Mouse (Mus musculus) urinary bladder, postnatal 36 days (tissue): ENCODE measurements around the gene Helz.
"Not testable (repeated sequence)": the region's sequence is repeated elsewhere in the genome, so short reads cannot be mapped to it uniquely, and the experiment has no call there.

Experiments
- DNase-seq, 2 experiments: peaks; one replicate each; pipeline ENCODE4 v3.0.0; 2022; ENCODE audit warnings: low spot score in 2 of 2, mixed read lengths in 1 of 2

Gene Helz

DNA sequence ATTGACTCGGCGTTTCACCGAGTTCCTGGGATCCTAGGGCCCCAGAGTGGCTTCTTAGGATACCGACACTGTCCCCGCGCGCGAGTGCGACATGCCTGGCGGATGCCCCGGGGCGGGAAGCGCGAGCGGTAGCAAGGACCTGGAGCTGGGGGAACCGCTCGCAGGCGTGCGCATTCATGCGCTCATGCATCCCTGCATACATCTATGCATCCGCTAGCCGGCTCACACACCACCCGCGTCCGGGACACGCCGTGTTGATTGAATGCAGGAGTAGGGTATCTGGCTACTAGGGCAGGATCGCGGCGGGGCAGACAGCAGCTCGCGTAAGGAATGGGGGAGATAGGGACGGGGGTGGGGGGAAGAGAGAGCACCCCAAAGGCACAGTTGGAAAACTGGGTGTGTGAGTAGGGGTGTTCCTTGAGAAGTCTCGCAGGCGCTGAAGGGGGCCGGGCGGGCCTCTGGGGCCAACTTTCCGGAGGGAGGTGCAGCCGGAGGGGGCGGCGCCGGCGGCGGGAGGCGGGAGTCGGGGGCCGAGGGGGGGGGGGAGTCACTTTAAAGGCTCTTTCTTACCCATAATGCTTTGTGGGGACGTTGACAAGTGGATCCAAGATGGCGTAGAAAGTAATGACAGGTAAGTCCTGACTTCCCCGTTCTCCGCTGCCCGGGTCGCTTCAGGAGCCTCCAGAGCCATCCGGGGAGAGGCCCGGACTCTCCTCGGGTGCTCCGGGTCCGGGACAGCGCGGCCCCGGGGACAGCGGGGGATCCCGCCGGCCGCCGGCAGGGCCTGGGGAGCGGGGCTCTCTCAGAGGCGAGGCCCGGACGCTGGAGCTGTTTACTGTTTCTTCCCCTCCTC is at the start of gene Helz:
Helz (plus strand) TSS at position 580 of the 853 bp plus-strand sequence.
- peak; percentile 47 to 62 for DNase-seq

- DNase-seq = no peak
These were observed 44.9 kb upstream of the Helz start for GRCm38 (mm10) chr11:107502801-107503200.

- DNase-seq = not testable (repeated sequence)
These were observed 43.4 kb upstream of the Helz start for GRCm38 (mm10) chr11:107504364-107504763.

DNA sequence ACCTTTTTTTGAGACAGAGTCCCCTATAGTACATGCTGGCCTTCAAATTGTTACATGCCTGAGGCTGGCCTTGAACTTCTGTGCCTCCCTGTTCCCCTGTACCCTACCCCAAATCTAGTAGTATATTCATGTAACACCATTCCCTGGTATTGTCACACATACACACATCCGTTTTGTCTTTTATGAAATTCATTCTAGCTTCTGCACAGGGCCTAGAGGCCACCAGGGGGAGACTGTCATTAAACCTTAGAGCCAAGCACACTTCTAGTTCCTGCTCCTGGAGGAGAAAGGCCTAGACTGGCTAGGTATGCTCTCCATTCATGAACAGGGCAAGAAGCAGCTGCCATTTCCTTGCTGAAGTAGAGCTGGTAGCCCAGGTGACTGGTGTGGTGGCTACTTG is 41.5 kb upstream of the Helz start:
- no peak for DNase-seq

GRCm38 (mm10) chr11:107509631-107510338 is 37.9 kb upstream of the Helz start:
- no peak for DNase-seq

- peak in 1 of 2 experiments; percentile 61 for DNase-seq
These were observed 37.1 kb upstream of the Helz start for GRCm38 (mm10) chr11:107510362-107511269.

DNA sequence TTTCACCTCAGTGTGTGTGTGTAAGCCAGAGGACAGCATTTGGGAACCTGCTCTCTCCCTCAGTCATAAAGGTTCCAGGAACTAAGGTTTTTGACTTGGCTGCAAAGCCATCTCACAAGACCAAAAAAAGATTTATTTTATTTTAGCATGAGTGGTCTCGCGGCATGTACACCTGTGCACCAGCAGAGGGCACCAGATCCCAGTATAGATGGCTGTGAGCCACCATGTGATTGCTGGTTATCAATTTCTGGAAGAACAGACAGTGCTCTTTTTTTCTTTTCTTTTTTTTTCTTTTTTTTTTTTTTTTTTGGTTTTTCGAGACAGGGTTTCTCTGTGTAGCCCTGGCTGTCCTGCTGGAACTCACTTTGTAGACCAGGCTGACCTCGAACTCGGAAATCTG is 35.8 kb upstream of the Helz start:
- peak in 1 of 2 experiments; percentile 55 for DNase-seq

DNA sequence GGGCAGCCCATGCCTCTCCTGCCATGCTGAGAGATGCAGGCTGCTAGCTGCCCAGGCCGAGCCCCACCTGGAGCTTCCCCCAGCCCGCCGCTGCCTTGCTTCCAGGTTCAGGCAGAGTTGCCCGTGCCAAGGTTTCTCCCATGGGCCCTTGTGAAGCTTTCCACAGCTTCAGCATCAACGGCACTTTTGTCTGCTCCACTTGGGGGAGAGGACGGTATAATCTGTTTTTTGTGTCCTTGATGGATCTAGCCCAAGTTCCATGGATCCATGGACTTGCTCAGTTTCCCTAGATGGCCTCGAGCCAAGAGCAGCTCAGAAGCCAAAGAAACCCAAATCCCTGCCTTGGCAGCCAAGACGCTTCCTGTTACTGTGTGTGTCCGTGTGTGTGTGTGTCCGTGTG is 34.7 kb upstream of the Helz start:
- DNase-seq = no peak

GRCm38 (mm10) chr11:107516387-107516786 is 31.3 kb upstream of the Helz start:
- DNase-seq = no peak

DNA sequence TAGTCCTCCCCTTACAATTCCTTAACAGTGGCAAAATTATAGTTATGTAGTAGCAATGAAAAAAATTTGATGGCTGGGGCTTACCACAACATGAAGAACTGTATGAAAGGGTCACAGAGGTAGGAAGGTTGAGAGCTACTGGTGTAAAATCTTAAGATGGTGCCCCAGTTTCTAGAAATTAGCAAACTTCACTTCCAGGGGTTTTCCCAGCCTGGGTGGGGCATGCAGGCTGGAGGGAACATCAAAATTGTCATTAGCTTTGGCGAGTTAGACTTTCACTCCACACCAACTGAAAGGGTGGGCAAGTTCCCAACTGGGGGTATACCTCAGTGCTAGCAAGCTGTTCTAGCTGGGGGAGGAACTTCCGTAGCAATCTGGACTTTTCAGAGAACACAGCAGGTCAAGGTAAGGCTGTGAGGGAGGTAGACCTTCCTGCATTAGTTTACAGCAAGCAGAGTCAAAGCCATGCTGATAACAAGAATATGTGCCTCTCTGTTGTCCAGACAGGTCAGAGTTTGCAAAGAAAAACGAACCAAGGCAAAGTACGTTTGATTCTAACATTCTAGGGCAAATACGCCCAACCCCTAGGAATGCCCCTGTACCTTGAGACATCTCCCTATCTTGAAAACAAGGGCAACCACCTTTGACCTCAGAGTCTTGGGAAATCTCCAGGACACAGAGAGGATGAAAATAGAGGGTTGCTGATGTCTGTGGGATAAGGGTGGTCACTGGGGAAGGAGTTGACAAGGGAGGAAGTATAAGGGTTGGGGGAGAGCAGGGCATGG is 28.9 kb upstream of the Helz start:
- no peak for DNase-seq

DNA sequence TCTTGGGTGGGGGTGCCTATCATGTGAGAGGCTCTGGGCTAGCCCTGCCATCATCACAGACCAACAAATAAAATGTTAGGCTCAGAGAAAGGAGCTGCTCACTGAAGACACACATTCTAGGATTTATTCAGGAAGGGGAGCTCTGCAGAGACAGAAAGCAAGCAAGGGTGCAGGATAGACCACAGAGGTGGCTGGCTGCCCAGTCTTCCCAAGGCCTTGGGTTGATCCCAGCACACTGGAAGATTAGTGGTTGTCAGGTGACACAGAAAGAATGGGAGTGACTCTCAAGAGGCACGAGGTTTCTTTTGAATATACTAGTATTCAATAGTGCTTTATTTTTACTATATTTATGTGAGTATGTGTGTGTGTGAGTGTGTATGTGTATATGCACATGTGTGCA is 26.6 kb upstream of the Helz start:
- no peak for DNase-seq

GRCm38 (mm10) chr11:107524966-107525365 is 22.8 kb upstream of the Helz start:
- no peak for DNase-seq

DNA sequence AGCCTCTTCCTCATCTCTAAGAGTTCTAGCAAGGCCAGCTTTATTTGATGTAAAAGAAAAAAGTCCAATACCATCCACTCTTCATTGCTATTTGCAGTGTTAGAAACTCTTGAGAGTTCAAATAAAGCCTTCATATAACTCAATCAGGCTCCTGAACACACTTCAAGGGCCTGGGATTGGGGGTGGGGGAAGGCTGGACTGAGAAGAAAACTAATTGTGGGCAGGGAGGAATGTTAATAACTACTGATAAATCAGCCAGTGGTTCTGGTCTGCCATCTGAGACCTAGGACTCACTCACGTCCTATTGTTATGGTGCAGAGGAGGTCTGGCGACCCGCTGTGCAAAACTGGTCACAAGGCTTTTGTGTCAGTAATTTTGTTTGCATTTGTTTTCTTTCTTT is 20.1 kb upstream of the Helz start:
- no peak for DNase-seq

DNA sequence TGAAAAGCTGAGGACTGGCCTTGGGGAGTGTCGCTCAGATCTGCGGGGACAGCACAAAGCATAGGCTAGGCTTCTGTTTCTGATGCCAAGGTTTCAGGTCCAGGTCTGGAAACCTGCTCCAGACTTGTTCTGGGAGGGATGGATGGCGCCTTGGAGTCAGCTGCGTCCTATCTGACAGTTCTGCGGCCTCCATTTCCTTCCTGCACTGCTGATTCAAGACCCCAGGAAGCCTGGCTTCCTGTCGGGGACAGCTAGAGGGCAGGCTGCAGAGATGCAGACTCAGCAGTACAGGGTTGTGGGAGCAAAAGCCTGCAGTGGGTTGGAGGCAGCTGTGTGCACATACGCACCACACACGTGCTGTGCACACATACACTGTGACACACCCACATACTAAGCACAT is 18.4 kb upstream of the Helz start:
- peak in 1 of 2 experiments; percentile 4 for DNase-seq

GRCm38 (mm10) chr11:107531445-107531844 is 16.3 kb upstream of the Helz start:
- no peak for DNase-seq

DNA sequence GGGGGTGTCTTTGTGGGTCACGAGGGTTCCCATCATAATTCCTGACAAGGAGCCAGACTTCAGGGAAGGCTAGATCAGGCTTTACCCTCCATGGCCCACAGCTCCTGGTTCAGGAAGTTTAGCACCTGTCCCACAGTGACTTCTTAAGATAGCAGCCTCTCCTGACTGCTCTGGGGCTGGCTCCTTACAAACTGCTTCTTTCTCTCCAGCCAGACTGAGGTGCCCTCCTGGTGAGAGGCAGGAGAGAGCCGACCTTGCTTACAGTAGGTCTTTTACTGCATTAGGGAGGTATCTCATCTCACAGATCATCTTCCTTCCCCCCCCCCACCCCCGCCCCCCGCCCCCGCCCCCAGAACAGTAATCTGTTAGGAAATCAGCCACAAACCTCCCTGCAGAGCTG is 15.5 kb upstream of the Helz start:
- DNase-seq = no peak

DNA sequence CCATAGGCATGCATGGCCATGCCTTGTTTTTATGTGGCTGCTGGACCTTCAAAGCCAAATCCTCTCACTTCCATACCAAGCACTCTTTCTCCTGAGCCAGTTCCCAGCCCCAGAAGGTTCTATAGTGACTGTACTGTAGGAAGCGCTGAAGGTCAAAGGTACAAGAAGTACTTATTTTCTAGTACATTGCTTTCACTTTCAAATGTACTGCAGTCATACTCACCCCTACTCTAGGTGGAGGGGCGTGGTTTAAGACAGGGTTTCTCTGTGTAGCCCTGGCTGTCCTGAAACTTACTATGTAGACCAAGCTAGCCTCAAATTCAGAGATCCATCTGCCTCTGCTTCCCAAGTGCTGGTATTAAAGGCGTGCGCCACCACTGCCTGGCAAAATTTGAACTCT is 8.7 kb upstream of the Helz start:
- no peak for DNase-seq

GRCm38 (mm10) chr11:107540339-107540738 is 7.4 kb upstream of the Helz start:
- no peak for DNase-seq

DNA sequence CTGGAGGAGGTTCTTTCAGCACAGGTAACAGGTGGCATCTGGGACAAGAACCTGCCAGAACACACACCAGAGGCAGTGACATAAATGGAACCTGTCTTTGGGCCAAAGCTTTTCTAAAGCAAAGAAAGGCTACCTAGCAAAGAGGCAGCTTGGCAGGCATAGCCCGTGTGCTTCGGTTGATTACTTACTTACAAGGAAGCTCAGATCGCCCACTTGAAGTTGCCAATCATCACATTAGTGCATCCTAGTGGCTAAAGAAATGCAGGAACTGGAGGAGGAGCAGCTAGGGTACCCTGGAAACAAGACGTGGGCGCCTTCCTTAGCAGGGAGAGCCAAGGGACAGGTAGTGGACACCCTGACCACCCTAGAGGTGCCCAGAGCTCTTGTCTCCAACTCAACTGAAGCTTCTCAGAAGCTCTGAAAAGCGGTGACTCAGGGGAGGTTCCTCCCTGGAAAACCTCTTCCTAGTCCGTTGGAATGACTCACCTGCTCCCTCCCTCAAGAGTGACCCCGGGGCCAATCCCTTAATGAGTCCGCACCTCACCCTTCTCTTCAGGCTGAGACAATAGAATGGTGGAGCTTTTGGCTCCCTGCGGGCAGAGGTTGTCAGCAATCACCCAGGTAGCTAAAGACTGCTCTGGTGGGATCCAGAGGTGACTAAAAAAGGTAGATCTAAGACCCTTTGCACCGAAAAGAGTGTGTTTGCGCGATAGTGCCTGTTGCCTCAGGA is 1.8 kb upstream of the Helz start:
- peak in 1 of 2 experiments; percentile 6 for DNase-seq

DNA sequence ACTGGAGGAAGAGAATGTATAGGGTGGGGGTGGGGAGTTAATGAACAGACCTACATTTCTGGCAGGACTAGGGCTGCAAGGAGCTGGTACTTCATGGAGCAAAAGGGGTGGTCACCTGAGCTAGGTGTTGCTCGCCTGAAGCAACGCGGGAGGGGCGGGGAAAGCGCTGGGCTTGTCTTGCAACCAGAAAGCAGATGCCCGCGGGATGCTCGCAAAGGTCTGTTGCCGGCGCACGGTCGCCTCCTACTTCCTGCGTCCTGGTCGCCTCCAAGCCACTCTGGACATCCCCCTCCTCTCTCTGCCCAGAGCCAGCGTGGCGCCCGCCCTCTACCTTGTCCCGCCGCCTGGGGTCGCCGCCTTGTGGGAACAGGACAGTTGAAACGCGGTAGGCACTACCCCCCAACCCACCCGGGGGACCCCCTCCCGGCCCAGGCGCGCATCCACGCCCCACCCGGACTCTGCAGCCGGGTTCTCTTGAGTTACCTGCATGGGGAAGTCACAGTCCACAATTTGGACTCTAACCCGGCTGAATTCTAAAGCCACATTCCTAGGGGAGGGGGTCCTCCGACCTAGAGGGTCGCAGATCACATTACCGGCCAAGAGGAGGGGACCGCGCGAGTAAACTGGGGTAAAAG is 946 bp upstream of the Helz start:
- DNase-seq = peak; percentile 8 to 10
